Mouse (Mus musculus) brown adipose tissue, adult 24 weeks (tissue): Measurements from ENCODE around the gene Lenep. TPM values are rescaled to one million over a fixed set of nuclear protein-coding genes. Genes with fewer than 3 reads are reported as not detected.

Experiments
- H3K27ac ChIP-seq: fragments of 200-500 bp; replicated peaks from 2 replicates; pipeline ENCODE4 v1.5.1; 2012; ENCODE audit warnings: low read depth, mild to moderate bottlenecking, low read length
- H3K4me1 ChIP-seq: fragments of 200-500 bp; 2 replicates; pipeline ENCODE4 v1.6.1; 2012; ENCODE audit warnings: low read length, mixed read lengths; ENCODE audit not compliant: control insufficient read depth, insufficient read depth, insufficient read length
- H3K4me3 ChIP-seq: fragments of 200-500 bp; 2 replicates; pipeline ENCODE4 v1.5.1; 2012; ENCODE audit warnings: low read depth, mild to moderate bottlenecking, low read length, moderate library complexity; ENCODE audit not compliant: insufficient read depth
- polyA plus RNA-seq: library from polyadenylated mRNA; stranded (reverse); fragments of >200 nt; gene quantifications from 2 replicates; pipeline ENCODE4 v1.2.4, GENCODE M21; 2012; ENCODE audit not compliant: missing spikeins, insufficient read depth, insufficient read length

Lenep gene
- polyA plus RNA-seq, 1 experiment = not detected

DNA sequence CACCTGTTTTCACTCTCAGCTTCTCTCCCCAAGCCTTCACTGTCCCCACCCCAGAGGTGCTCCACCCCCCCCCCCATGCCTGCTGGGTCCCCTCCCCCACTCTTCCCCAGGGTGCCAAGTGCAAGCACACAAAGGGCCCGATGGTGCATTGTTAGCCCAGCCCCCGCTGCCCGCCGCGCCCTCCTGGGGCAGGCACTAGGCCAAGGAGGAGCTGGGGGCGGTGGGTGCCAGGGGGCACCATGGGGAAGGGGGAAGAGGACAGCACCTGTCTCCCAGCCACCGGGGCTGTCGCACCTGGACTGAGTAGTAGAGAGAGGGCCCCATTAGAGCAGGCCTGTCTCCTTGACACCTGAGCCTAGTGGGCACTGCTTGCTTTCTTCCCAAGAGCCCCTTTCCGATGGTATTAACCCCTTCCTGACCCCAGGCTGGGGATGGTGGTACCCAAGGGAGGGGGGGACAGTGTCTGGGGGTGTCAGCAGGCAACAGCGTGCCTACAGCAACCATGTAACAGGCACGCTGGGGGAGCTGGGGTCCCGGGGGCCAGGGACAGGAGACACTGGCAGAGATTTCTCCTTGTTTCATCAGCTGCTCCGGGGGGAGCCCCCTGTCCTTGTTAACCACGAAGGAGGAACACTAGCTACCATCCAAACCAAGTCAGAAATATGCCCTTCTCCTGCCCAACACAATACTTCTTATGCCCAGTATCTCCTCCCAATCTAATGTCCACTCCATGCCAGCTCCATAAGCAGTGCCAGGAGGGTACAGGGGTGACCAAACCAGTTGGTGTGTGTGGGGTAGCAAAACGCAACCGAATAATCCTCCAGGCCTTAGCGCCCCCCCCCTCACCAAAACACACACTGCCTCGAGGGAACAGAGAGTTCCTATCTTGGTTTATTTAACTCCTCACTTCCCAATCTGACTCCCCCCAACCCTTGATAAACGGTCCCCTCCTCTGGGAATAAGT, 11.6 kb downstream of the Lenep start:
- Histone ChIP-seq H3K4me3 (peak overlapping the region; percentile 82), H3K27ac (peak overlapping the region; percentile 93), H3K4me1 (peaks cover 11% of the 10 kb centered on the region)

- H3K27ac ChIP-seq = peak overlapping the region; percentile 85
- peak overlapping the region; percentile 35; the same call in 1 of the 2 replicates for H3K4me3 ChIP-seq
- peaks cover 11% of the 10 kb centered on the region for H3K4me1 ChIP-seq
Observed at GRCm38 (mm10) chr3:89390111-89390515, 12.5 kb downstream of the Lenep start.

GRCm38 (mm10) chr3:89388901-89389740, 13.5 kb downstream of the Lenep start:
- Histone ChIP-seq H3K4me1 (peaks cover 16% of the 10 kb centered on the region), H3K4me3 (no peak overlapping the region), H3K27ac (peak overlapping the region; percentile 91)

DNA sequence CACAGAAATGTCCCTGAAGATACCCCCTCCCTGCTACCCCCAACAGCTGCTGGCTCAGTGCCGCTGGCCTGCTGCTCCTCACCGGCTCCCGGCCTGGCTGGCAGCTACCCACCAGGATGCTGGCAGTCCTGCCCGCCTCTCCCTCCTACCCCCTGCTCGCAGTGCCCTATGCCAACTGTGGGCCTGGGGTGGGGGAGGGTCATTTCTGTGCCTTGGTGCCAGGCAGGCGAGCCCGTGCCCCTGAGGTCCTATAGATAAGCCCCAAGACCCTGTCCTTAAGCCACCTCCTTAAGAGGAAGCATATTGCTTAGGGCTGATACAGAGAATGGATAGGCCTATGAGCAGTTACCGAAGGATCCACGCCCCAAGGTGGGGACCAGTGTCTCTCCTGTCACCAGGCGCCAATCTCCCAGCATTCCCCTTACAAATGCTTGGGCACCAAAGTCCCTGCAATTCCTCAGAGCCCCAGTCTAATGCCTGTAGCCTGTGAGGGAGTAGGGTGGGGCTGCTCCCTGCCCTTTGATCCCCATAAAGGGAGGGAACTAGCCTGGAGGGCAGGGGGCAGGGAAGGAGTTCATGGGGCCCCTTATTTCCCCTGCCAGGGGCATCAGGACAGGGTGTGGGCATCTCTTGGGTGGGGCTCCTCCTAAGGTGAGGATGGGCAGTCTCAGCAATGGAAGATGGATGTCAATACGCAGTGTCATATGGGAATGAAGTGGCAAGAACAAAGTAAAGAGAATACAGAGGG, 14.3 kb downstream of the Lenep start:
- H3K27ac ChIP-seq = peak overlapping the region; percentile 91
- H3K4me3 ChIP-seq = peak overlapping the region; percentile 56
- H3K4me1 ChIP-seq = peaks cover 22% of the 10 kb centered on the region

- Histone ChIP-seq H3K4me3 (peak overlapping the region; percentile 56), H3K27ac (peak overlapping the region; percentile 91), H3K4me1 (peaks cover 22% of the 10 kb centered on the region)
Observed at GRCm38 (mm10) chr3:89387632-89388031, 15.0 kb downstream of the Lenep start.

DNA sequence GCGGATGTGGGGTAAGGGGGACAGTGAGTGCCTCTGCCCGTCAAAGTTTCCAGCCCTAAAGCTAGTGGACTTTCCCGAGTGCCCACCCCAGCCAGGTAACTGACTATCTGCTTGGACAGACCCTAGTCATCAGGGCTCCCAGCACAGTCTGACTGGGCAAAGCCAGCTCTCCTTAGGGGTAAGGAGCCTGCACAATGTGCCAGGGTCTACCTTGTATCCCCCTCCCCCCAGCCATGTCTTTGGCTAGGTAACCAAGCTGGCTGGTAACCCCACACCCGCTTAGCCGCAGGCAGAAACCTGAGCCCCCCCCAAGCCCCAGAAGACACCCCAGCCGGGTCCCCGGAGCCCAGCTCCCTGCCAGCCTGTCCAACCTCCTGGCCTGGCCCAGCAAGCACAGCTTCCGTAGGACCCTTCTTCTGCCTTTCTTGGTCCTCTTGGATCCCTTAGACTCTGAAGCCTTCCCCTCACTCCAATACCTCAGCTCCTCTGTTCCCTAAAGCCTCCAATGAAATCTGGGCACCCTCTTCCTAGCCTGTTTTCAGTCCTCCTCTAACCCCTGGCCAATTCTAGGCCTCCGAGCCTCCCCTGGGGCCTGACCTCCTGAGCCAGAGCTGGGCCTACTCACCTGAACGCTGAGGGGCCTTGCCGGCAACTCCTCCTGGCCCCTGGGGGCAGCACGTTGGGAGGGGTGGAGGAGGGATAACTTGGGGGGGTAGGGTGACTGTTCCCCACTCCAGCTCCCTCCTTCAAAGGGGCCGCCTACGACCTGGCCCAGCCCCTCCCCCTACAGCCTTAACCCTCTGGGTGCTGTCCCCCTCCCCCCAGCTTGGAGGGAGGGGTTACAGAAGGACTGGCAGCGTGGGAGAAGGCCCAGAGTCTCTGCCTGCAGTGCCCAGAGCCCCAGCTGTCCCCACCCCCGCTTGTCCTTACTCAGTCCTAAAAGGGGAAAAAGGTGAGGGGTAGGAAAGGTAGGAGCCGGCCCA, 15.9 kb downstream of the Lenep start:
- peak overlapping the region; percentile 56 for H3K4me3 ChIP-seq
- peak overlapping the region; percentile 91 for H3K27ac ChIP-seq

DNA sequence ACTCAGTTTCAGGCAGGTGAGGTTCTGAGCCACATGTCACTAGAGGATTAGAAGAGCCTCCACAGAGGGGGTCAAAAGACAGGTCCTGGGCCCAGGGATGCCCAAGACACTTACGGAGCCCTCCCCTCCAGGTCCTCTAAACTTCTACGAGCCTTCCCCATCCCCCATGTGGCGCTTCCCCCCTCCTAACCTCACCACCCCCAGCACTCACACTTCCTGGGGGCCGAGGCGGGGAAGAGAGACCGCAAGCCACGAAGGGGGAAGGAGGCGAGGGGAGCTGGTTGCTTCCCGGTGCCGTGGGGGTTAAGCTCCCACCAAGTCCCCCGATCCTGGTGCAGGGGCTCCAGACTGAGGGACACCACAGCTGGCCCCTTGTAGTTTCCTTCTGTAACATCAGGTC, 17.1 kb downstream of the Lenep start:
- H3K4me1 ChIP-seq = peaks cover 25% of the 10 kb centered on the region
- H3K4me3 ChIP-seq = no peak overlapping the region
- peak overlapping the region; percentile 91; the same call in 1 of the 2 replicates for H3K27ac ChIP-seq

More for the DNA sequence above, 15.9 kb downstream of the Lenep start:
- H3K4me1 ChIP-seq = peaks cover 25% of the 10 kb centered on the region

DNA sequence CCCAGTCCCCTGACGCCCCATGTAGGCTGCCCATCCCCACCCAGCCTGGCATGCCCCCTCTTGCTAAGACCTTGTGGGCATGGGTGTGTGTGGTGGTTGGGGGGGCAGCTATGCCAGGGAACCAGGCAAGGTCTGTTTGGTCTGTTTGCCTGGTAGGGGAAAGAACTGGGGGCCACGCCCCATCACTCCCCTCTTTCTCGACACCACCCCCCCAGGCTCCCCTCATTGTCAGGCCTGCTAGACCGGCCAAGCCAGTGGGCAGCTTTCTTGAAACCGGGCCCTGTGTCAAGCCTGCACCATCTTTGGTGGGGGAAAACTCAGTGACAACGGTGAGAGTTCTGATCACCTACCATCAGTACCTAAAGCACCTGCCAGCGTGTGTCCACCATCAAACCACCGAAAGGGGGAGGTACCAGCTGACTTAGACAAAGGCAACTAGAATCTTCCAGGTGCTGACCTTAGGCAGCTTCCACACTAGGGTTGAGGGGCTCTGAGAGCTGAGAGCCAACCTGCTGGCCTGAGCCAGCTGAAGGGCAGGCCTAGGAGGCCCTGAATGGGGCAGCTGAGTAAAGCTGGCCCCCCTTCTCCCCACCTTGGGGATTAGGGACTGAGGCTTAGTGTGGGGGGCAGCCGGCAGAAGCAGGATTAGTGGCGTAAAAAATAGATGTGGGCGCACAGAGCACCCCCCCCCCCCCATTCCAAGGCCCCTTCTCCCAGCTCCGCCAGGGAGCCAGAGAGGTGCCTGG, 18.1 kb downstream of the Lenep start:
- no peak overlapping the region for H3K4me3 ChIP-seq
- 0 out of 2 replicates have a peak overlapping the region, but pooled peaks have one; percentile 8 for H3K27ac ChIP-seq
- peaks cover 24% of the 10 kb centered on the region for H3K4me1 ChIP-seq

- H3K4me1 ChIP-seq = peaks cover 20% of the 10 kb centered on the region
- H3K27ac ChIP-seq = peak overlapping the region; percentile 72
- no peak overlapping the region for H3K4me3 ChIP-seq
Observed at GRCm38 (mm10) chr3:89383651-89384255, 18.8 kb downstream of the Lenep start.

DNA sequence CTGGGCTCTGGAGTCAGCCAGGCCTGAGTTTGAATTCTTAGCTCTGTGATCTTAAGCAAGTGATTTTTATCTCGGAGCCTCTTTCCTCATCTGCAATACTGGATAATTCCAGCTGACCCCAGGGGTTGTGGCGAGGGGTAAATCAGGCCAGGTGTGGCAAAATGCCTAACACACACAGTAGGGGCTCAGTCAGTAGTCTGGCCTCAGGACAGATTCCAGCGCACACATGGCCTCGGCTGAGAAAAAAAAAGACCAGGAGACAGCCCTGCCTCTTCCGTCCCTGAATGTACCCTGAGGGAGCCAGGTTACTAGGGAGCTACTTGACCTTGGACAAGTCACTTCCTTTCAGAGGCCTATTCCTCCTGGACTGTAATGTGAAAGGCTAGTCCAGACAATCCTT, 19.6 kb downstream of the Lenep start:
- H3K4me3 ChIP-seq = no peak overlapping the region
- peak overlapping the region; percentile 72 for H3K27ac ChIP-seq
- peaks cover 17% of the 10 kb centered on the region for H3K4me1 ChIP-seq

DNA sequence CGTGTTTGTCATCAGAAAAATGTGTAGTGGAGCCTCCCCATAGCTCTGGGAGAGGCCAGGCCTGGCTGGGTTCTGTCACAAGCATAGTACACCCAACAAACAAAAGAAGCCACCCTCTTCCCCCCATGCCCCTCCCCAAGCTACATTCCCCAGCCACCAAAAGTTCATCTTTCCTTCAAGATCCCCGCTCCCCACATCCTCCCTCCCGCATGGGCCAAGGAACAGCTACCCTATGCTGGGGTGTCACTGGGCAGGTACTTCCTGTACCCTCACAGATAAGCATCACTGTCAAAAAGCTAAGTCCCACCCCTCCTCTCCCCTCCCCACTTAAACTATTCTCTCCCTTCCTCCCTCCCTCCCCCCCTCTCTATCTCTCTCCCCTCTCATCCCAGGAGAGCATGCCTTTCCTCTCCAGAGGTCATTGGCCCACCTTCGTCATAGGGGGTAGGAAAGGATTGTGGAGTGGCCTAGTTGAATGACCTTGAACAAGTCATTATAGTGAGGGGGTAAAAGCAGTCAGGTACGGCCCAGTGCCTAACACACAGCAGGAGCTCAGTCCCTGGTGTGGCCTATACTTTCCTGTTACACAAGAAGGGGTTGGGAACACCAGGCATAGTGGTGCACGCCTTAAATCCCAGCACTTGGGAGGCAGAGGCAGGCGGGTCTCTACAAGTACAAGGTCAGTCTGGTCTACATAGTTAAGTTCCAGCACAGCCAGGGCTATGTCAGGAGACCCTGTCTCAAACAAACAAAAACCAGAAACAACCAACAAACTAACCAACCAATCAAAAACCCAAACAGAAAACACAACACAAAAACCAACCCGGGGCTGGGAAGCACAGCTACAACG, 20.3 kb downstream of the Lenep start:
- H3K4me1 ChIP-seq = peaks cover 17% of the 10 kb centered on the region
- H3K4me3 ChIP-seq = no peak overlapping the region
- peak overlapping the region; percentile 72 for H3K27ac ChIP-seq

- Histone ChIP-seq H3K27ac (no peak overlapping the region), H3K4me3 (no peak overlapping the region), H3K4me1 (peaks cover 17% of the 10 kb centered on the region)
Observed at GRCm38 (mm10) chr3:89381233-89381632, 21.4 kb downstream of the Lenep start.
